Comparison of ENCODE assay signal across 14 mouse cellular contexts in genomic region chr2:168259046-168259445, GRCm38 (mm10). TPM values are rescaled to one million over a fixed set of nuclear protein-coding genes. Genes with fewer than 3 reads are reported as not detected.
"Had no signal": no experiment of that assay in that cellular context is flagged by ENCODE, and none has a peak within 500 bp of the region (broad histone marks: within the 10 kb centered on the region; RNA-seq: fewer than 3 reads in every experiment).

No protein-coding gene starts in this region.

- H3K4me3 ChIP-seq: kidney, embryonic 15.5 days; limb, embryonic 13.5 days; midbrain, embryonic 13.5 days; myocyte; neural tube, embryonic 15.5 days had no signal

- H3K4me1 ChIP-seq: limb, embryonic 13.5 days; neural tube, embryonic 15.5 days had no signal

- H3K27me3 ChIP-seq: midbrain, embryonic 13.5 days; neural tube, embryonic 15.5 days had no signal

- H3K9ac ChIP-seq: kidney, embryonic 15.5 days; limb, embryonic 13.5 days; liver, embryonic 14.5 days; midbrain, embryonic 13.5 days; neural tube, embryonic 15.5 days had no signal

- H3K9me3 ChIP-seq: kidney, embryonic 15.5 days; limb, embryonic 13.5 days; midbrain, embryonic 13.5 days; neural tube, embryonic 15.5 days had no signal

- ATAC-seq: midbrain, embryonic 13.5 days had no signal

- H3K4me2 ChIP-seq: kidney, embryonic 15.5 days; limb, embryonic 13.5 days; midbrain, embryonic 13.5 days; neural tube, embryonic 15.5 days had no signal

- H3K36me3 ChIP-seq: kidney, embryonic 15.5 days; limb, embryonic 13.5 days; midbrain, embryonic 13.5 days; neural tube, embryonic 15.5 days had no signal

- DNase-seq: left cerebral cortex, postnatal 4 days; lung, adult 18-20 months; right cerebral cortex, adult 18-20 months; right cerebral cortex, postnatal 25 days; thymus, postnatal 36 days had no signal

- H3K27ac ChIP-seq: kidney, embryonic 15.5 days; limb, embryonic 13.5 days; liver, embryonic 14.5 days; midbrain, embryonic 13.5 days; neural tube, embryonic 15.5 days had no signal

RNA-seq across cellular contexts. Expression of gene Kcng1, which starts 22.5 kb away (rescaled TPM):
- total RNA-seq: liver, adult 2 months had no signal
- polyA plus RNA-seq: liver, adult 2 months; myocyte; thymus, postnatal 0 days had no signal

RNA-seq across cellular contexts. Expression of gene Gm20716, which starts 28.9 kb away (rescaled TPM):
- polyA plus RNA-seq: small intestine, adult 2 months had no signal
